Mouse (Mus musculus) left cerebral cortex, postnatal 36 days (tissue): ENCODE data around the gene Ube2a. TPM values are rescaled to one million over a fixed set of nuclear protein-coding genes. Genes with fewer than 3 reads are reported as not detected.
"Not testable (repeated sequence)": the region's sequence is repeated elsewhere in the genome, so short reads cannot be mapped to it uniquely, and the experiment has no call there.

Experiments used
- DNase-seq, 2 experiments: peaks; one replicate each; pipeline ENCODE4 v3.0.0; 2021 to 2022; ENCODE audit warnings: low spot score in 2 of 2, mixed read lengths in 1 of 2
- intact Hi-C: fragments of 180-260 bp; cut with DNase I; formaldehyde crosslinking; loops from one replicate; pipeline ENCODE4 v1.15.1; 2025
- total RNA-seq, 2 experiments: library from RNA; stranded (reverse); gene quantifications; 2 replicates each; pipeline ENCODE4 v1.2.3; 2021

Gene Ube2a
- total RNA-seq, 2 experiments from 2014 or later, result 48.7 to 50.8 TPM

GRCm38 (mm10) chrX:36884719-36885118, 11.0 kb downstream of the Ube2a start:
- intact Hi-C loops, result no loop called here

GRCm38 (mm10) chrX:36898931-36899330, 25.2 kb downstream of the Ube2a start:
- DNase-seq, intact Hi-C loops: not testable (repeated sequence)

More at GRCm38 (mm10) chrX:36884719-36885118, 11.0 kb downstream of the Ube2a start:
- no peak for DNase-seq

GRCm38 (mm10) chrX:36901655-36902054, 28.0 kb downstream of the Ube2a start:
- intact Hi-C loops, result loop anchor here (5.0 kb wide), 2 partner anchors 69 to 94 kb away; no protein-coding TSS in a partner anchor

GRCm38 (mm10) chrX:36902321-36903114, 28.8 kb downstream of the Ube2a start, which contains the start of gene Nkrf:
Gene Nkrf, minus strand, starts transcription at chrX:36902899.
- intact Hi-C loops, result loop anchor here (5.0 kb wide), 2 partner anchors 70 to 95 kb away; no protein-coding TSS in a partner anchor
- peak; percentile 52 to 53 for DNase-seq

More at GRCm38 (mm10) chrX:36901655-36902054, 28.0 kb downstream of the Ube2a start:
- no peak for DNase-seq

- intact Hi-C loops, result loop anchor here (5.0 kb wide), 2 partner anchors 71 to 96 kb away; no protein-coding TSS in a partner anchor
- peak; percentile 87 to 91 for DNase-seq
Observed at GRCm38 (mm10) chrX:36903115-36903768, 29.5 kb downstream of the Ube2a start.

- DNase-seq, result no peak
Observed at GRCm38 (mm10) chrX:36906539-36906938, 32.8 kb downstream of the Ube2a start.

GRCm38 (mm10) chrX:36911343-36911742, 37.6 kb downstream of the Ube2a start:
- DNase-seq, result peak in 1 of 2 experiments; percentile 8

More at GRCm38 (mm10) chrX:36906539-36906938, 32.8 kb downstream of the Ube2a start:
- intact Hi-C loops, result no loop called here

GRCm38 (mm10) chrX:36917749-36918148, 44.0 kb downstream of the Ube2a start:
- no peak for DNase-seq
- intact Hi-C loops, result no loop called here

More at GRCm38 (mm10) chrX:36911343-36911742, 37.6 kb downstream of the Ube2a start:
- intact Hi-C loops, result no loop called here

GRCm38 (mm10) chrX:36921346-36921745, 47.6 kb downstream of the Ube2a start:
- no peak for DNase-seq
- intact Hi-C loops, result no loop called here

- intact Hi-C loops, result no loop called here
- DNase-seq, result no peak
Observed at GRCm38 (mm10) chrX:36928791-36929190, 55.1 kb downstream of the Ube2a start.

GRCm38 (mm10) chrX:36929694-36930093, 56.0 kb downstream of the Ube2a start:
- no peak for DNase-seq
- intact Hi-C loops, result loop anchor here (2.0 kb wide), 1 partner anchor 93 kb away; no protein-coding TSS in a partner anchor

GRCm38 (mm10) chrX:36930574-36930973, 56.9 kb downstream of the Ube2a start:
- intact Hi-C loops, result loop anchor here (2.0 kb wide), 1 partner anchor 92 kb away; no protein-coding TSS in a partner anchor

More at GRCm38 (mm10) chrX:36930574-36930973, 56.9 kb downstream of the Ube2a start:
- no peak for DNase-seq

Other genes with a start within 250 kb of the Ube2a start
- gene Akap17b, start 228.5 kb upstream of the Ube2a start, total RNA-seq, result 10 to 100 TPM; 10.4 to 11.9 TPM
- gene Slc25a43, start 130.2 kb upstream of the Ube2a start, total RNA-seq, result under 1 TPM; 0.35 to 0.48 TPM
- 100 to 1,000 TPM; 312 to 340 TPM for gene Slc25a5, start 78.2 kb upstream of the Ube2a start, total RNA-seq
- gene C330007P06Rik, start 211 bp downstream of the Ube2a start, total RNA-seq, result 10 to 100 TPM; 37.2 to 37.7 TPM
- 10 to 100 TPM; 31.2 to 32.3 TPM for gene Nkrf, start 29.0 kb downstream of the Ube2a start, total RNA-seq
- gene Sept6, start 117.9 kb downstream of the Ube2a start, total RNA-seq, result 10 to 100 TPM; 57.4 to 68.4 TPM
- not detected for gene Sowahd, start 174.9 kb downstream of the Ube2a start, total RNA-seq
- 100 to 1,000 TPM; 236 to 243 TPM for gene Rpl39, start 211.5 kb downstream of the Ube2a start, total RNA-seq
- gene Upf3b, start 236.4 kb downstream of the Ube2a start, total RNA-seq, result 10 to 100 TPM; 12.8 to 21.5 TPM